Mouse (Mus musculus): ENCODE data around the gene Ckap2. TPM values are rescaled to one million over a fixed set of nuclear protein-coding genes. Genes with fewer than 3 reads are reported as not detected.

The Ckap2 gene
- total and polyA plus RNA-seq, 3 experiments: 0.11 to 0.29 (median 0.21) TPM

DNA sequence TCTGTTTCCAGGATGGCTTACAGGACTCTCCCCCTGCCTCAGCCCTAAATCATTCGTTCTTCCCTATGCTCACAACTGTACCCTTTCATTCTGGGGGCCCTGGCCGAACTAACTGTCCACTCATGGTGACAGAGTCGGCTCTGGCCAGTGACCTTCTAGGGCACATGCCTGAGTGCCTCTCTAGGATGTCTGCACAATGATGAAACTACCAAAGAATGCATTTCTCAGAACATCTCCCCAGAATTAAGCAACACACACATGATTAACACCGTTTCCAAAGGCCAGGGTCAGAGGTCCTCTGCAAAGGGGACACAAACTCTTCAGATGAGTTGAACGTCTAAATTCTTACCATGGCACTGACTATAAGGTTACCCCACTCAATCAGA is 50.9 kb downstream of the Ckap2 start:
- no peak for DNase-seq
- Histone ChIP-seq H3K4me3 (no peak overlapping the region), H3K79me2 (replicated peaks; ENCODE audit: control insufficient read depth, insufficient read depth, low read length) (no peaks in the 10 kb centered on the region), H3K27me3 (ENCODE audit: control insufficient read depth, insufficient read depth, low read length) (no peaks in the 10 kb centered on the region), H3K27ac (no peak overlapping the region), H3K9ac (ENCODE audit: low read depth, low read length) (no peak overlapping the region), H3K36me3 (ENCODE audit: control insufficient read depth, insufficient read depth, low read length) (no peaks in the 10 kb centered on the region; the same call in 1 of the 2 replicates), H3K4me1 (ENCODE audit: control insufficient read depth, insufficient read depth, low read length) (no peaks in the 10 kb centered on the region)
- no peak for TF ChIP-seq POLR2A (IDR thresholded peaks at IDR 0.05; ENCODE audit: insufficient read depth, low read depth, low read length)
- no peak for TF ChIP-seq EP300 (IDR thresholded peaks at IDR 0.05; ENCODE audit: insufficient read depth, low read depth, low read length)
- TF ChIP-seq CTCF (IDR thresholded peaks at IDR 0.05): no peak
- intact Hi-C loops (cut with DNase I): no loop called here
- 78% methylated on average over 5 of the region's 5 CpGs for WGBS

DNA sequence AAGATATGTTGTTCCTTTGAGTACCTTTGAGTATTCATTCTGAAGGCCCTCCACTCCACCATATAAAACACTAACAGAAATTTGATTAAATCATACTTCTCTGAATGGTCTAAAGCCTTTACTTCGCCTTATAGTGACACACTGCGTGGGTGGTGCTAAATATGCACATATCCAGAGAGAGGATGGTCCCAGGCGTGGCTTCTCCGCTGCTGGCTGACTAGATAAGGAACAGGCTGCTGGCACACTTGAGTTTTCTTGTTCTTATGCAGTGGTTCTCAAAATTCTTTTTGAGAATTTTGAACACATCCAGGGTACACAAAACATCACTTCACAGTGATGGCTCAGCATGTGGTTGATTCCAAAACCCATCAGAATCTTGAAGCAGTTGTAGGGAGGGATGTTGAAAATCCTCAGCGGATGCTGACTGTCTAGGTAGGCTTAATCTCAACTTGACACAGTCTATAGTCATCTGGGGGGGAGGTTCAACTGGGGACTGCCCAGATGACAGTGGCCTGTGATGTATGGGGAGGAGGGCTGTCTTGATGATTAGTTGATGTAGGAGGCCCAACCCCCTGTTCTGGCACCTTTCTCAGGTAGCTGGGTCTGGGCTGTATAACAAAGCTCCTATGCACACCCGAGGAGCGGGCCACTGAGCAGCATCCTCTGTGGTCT is 51.4 kb downstream of the Ckap2 start:
- TF ChIP-seq EP300 (IDR thresholded peaks at IDR 0.05; ENCODE audit: insufficient read depth, low read depth, low read length) (no peak), CTCF (IDR thresholded peaks at IDR 0.05) (no peak), POLR2A (IDR thresholded peaks at IDR 0.05; ENCODE audit: insufficient read depth, low read depth, low read length) (no peak)
- 91% methylated on average over 7 of the region's 7 CpGs for WGBS
- DNase-seq: no peak
- intact Hi-C loops (cut with DNase I): no loop called here
- no peak overlapping the region for H3K4me3 ChIP-seq
- no peak overlapping the region for H3K9ac ChIP-seq (ENCODE audit: low read depth, low read length)
- no peaks in the 10 kb centered on the region; the same call in 1 of the 2 replicates for H3K36me3 ChIP-seq (ENCODE audit: control insufficient read depth, insufficient read depth, low read length)
- H3K27me3 ChIP-seq (ENCODE audit: control insufficient read depth, insufficient read depth, low read length): no peaks in the 10 kb centered on the region
- H3K27ac ChIP-seq: no peak overlapping the region
- no peaks in the 10 kb centered on the region for H3K4me1 ChIP-seq (ENCODE audit: control insufficient read depth, insufficient read depth, low read length)
- H3K79me2 ChIP-seq (replicated peaks; ENCODE audit: control insufficient read depth, insufficient read depth, low read length): no peaks in the 10 kb centered on the region

DNA sequence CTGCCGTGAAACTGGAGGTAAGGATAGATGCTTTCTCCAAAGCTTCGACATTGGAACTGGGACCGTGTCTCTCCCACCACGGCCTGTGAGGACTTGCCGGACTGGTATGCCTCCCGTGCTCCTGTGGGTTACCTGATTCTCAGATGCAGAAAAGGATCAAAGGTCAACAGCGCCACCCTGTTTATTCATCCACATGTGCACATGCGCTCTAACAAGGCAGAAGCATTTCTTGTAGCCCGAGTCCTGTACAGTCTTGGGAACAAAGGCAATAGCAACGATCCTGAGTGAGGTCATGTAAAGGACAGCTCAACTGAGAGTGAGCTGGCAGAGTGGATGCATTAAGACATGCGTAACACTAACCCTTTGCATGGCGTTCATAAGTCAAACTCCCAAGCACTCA is 53.6 kb downstream of the Ckap2 start:
- no peak overlapping the region for H3K27ac ChIP-seq
- H3K36me3 ChIP-seq (ENCODE audit: control insufficient read depth, insufficient read depth, low read length): no peaks in the 10 kb centered on the region; the same call in 1 of the 2 replicates
- no peaks in the 10 kb centered on the region for H3K79me2 ChIP-seq (replicated peaks; ENCODE audit: control insufficient read depth, insufficient read depth, low read length)
- H3K27me3 ChIP-seq (ENCODE audit: control insufficient read depth, insufficient read depth, low read length): no peaks in the 10 kb centered on the region
- WGBS: 91% methylated on average over 12 of the region's 12 CpGs
- H3K9ac ChIP-seq (ENCODE audit: low read depth, low read length): no peak overlapping the region
- intact Hi-C loops (cut with DNase I): no loop called here
- no peak overlapping the region for H3K4me3 ChIP-seq
- TF ChIP-seq CTCF (IDR thresholded peaks at IDR 0.05) (no peak), POLR2A (IDR thresholded peaks at IDR 0.05; ENCODE audit: insufficient read depth, low read depth, low read length) (no peak), EP300 (IDR thresholded peaks at IDR 0.05; ENCODE audit: insufficient read depth, low read depth, low read length) (no peak)
- no peak for DNase-seq
- H3K4me1 ChIP-seq (ENCODE audit: control insufficient read depth, insufficient read depth, low read length): no peaks in the 10 kb centered on the region

DNA sequence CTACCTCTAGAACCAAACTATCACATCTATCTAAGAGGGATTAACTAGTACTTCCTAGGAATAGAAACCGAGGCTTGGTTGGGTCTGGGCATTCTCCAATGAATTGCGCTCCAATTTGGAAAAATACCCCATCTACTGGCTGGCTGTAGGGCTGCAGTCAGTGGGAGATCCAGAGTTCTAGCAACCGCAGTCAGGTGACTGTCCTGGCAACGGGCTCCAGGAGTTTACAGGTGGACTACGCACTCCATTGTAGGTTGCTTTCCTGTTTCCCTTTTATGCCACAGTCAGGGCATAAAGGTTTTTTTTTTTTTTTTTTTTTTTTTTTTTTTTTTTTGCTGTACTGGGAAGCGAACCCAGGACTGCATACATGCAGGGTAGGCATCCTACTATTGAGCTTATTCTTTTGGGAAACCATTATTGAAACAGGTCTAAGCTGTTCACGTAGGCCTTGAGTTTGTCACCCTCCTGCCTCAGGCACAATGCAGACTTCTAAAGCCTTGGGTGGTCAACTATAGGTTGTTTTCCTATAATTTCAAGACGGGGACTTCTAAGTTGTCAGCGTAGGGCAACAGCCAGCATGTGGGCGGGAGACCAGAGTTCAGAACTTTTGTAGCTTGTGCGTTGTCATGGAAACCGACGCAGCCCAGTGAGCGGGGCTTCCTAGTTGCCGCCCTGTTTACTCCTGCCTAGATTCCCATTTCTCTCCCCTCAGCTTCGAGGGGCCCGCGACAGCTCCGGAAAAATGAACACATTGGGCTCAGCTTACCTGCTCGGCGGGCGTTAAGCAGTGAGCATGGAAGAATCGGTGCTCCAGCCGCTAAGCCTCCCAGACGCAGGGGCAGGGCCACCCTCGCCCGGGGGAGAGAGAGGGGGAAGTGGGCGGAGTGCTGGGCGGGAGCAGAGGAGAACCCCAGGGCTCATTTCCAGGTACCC is 61.1 kb downstream of the Ckap2 start, which contains the start of gene Nek5:
Gene Nek5 (minus strand): TSS at position 834 of the 933 bp plus-strand sequence.
- no peak within 1 kb of the TSS for H3K27ac ChIP-seq
- DNase-seq: peak; percentile 31 to 43
- H3K36me3 ChIP-seq (ENCODE audit: control insufficient read depth, insufficient read depth, low read length): no peaks in the 10 kb centered on the region
- H3K4me1 ChIP-seq (ENCODE audit: control insufficient read depth, insufficient read depth, low read length): peaks cover 2% of the 10 kb centered on the region
- intact Hi-C loops (cut with DNase I): no loop called here
- no peaks in the 10 kb centered on the region for H3K79me2 ChIP-seq (replicated peaks; ENCODE audit: control insufficient read depth, insufficient read depth, low read length)
- H3K27me3 ChIP-seq (ENCODE audit: control insufficient read depth, insufficient read depth, low read length): no peaks in the 10 kb centered on the region
- 2% methylated on average over 29 of the region's 29 CpGs for WGBS
- H3K9ac ChIP-seq (ENCODE audit: low read depth, low read length): peak within 1 kb of the TSS; percentile 62
- TF ChIP-seq EP300 (IDR thresholded peaks at IDR 0.05; ENCODE audit: insufficient read depth, low read depth, low read length): no peak
- TF ChIP-seq POLR2A (IDR thresholded peaks at IDR 0.05; ENCODE audit: insufficient read depth, low read depth, low read length): no peak
- TF ChIP-seq CTCF (IDR thresholded peaks at IDR 0.05): peak; percentile 57
- peak within 1 kb of the TSS; percentile 40 for H3K4me3 ChIP-seq

Other genes starting within 250 kb of the Ckap2 start
- gene Defb35, start 247.5 kb downstream of the Ckap2 start, total RNA-seq (2021): not detected
- gene Defb35, start 247.5 kb downstream of the Ckap2 start, polyA plus RNA-seq (2012; rRNA removed): not detected in 2 replicates
- not detected for gene Defb13, start 239.1 kb downstream of the Ckap2 start, total RNA-seq (2021)
- not detected in 2 replicates for gene Defb13, start 239.1 kb downstream of the Ckap2 start, polyA plus RNA-seq (2012; rRNA removed)
- not detected for gene Fam90a1a, start 227.1 kb downstream of the Ckap2 start, total RNA-seq (2021)
- gene Fam90a1a, start 227.1 kb downstream of the Ckap2 start, polyA plus RNA-seq (2012; rRNA removed): not detected in 2 replicates
- gene Ccdc70, start 216.0 kb downstream of the Ckap2 start, total RNA-seq (2021): not detected
- gene Ccdc70, start 216.0 kb downstream of the Ckap2 start, polyA plus RNA-seq (2012; rRNA removed): not detected in 2 replicates
- under 1 TPM; 0.05 to 0.07 TPM for gene Atp7b, start 125.5 kb downstream of the Ckap2 start, total RNA-seq (2021)
- gene Atp7b, start 125.5 kb downstream of the Ckap2 start, polyA plus RNA-seq (2012; rRNA removed): 0.06 and 0.43 TPM in 2 replicates
- 1 to 10 TPM; 7.7 to 8.1 TPM for gene Alg11, start 125.1 kb downstream of the Ckap2 start, total RNA-seq (2021)
- gene Alg11, start 125.1 kb downstream of the Ckap2 start, polyA plus RNA-seq (2012; rRNA removed): 3.3 and 7.5 TPM in 2 replicates
- gene Nek5, start 60.8 kb downstream of the Ckap2 start, total RNA-seq (2021): not detected
- 0.12 and 0.23 TPM in 2 replicates for gene Nek5, start 60.8 kb downstream of the Ckap2 start, polyA plus RNA-seq (2012; rRNA removed)
- gene Nek3, start 19.4 kb downstream of the Ckap2 start, total RNA-seq (2021): 1 to 10 TPM; 1.4 to 2.1 TPM
- gene Nek3, start 19.4 kb downstream of the Ckap2 start, polyA plus RNA-seq (2012; rRNA removed): 1.00 and 1.9 TPM in 2 replicates
- 10 to 100 TPM; 25.2 to 27.0 TPM for gene Vps36, start 7.0 kb upstream of the Ckap2 start, total RNA-seq (2021)
- gene Vps36, start 7.0 kb upstream of the Ckap2 start, polyA plus RNA-seq (2012; rRNA removed): 9.9 and 16.2 TPM in 2 replicates
- 1 to 10 TPM; 4.8 TPM for gene Thsd1, start 41.5 kb upstream of the Ckap2 start, total RNA-seq (2021)
- gene Thsd1, start 41.5 kb upstream of the Ckap2 start, polyA plus RNA-seq (2012; rRNA removed): 4.4 and 6.2 TPM in 2 replicates
- gene Tpte, start 97.6 kb upstream of the Ckap2 start, total RNA-seq (2021): not detected
- not detected in 2 replicates for gene Tpte, start 97.6 kb upstream of the Ckap2 start, polyA plus RNA-seq (2012; rRNA removed)
- gene Slc25a15, start 212.8 kb upstream of the Ckap2 start, total RNA-seq (2021): 10 to 100 TPM; 12.7 to 13.4 TPM
- 3.9 and 7.4 TPM in 2 replicates for gene Slc25a15, start 212.8 kb upstream of the Ckap2 start, polyA plus RNA-seq (2012; rRNA removed)
- gene Mrps31, start 225.5 kb upstream of the Ckap2 start, total RNA-seq (2021): 10 to 100 TPM; 51.1 to 59.2 TPM
- 12.5 and 25.2 TPM in 2 replicates for gene Mrps31, start 225.5 kb upstream of the Ckap2 start, polyA plus RNA-seq (2012; rRNA removed)

Data from heart, adult 2 months (tissue).